Mouse (Mus musculus): ENCODE data around the gene Usp33. TPM values are rescaled to one million over a fixed set of nuclear protein-coding genes. Genes with fewer than 3 reads are reported as not detected.

Usp33 gene
- polyA plus RNA-seq (2015; fragmentation: Nextera tagmentation; extraction: Ambion mirVana) = 25.9 and 41.5 TPM in 2 replicates

DNA sequence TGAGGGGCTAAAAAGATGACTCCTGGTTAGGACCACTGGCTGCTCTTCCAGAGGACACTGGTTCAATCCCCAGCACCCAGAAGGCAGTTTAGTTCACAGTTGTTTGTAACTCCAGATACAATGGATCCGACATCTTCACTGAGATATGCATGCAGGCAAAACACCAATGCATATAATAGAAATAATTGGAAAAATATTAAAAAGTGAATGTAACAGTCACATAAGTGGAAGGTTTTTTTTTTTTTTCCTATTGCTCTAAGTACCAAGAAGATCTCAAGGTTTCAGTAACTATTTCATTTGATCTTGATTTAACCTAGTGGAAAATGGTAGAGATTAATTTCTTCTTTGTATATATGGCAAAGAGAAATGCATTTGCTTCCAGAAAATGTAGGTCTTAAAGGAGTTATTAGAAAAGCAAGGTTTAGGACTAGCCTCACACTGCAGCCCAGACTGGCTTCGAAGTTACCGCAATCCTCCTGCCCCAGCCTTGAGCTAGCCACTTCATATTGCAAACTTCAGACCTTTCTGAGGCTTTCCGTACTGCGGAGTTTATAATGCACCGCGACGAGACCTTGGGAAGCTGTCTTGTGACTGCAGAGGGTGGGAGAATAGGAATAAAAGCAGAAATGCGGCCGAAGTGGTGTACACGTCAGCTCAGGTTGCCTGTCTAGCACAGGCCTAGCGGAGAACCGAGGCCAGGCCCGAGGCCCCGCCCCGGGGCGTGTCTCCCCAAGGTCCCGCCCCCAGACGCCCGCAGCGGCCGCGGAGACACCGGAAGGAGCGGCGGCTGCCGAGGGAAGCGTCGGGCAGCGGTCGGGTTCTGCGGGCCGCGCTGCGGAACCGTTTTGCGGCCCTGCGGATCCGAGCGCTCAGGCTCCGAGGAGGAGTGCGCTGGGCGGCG is at the start of gene Usp33:
Usp33 (plus strand) TSS at position 747 of the 901 bp plus-strand sequence.

GRCm38 (mm10) chr3:152339862-152340557 is 6.3 kb upstream of the Usp33 start, which contains the start of gene Miga1:
Gene Miga1 (minus strand): TSS chr3:152340407.

DNA sequence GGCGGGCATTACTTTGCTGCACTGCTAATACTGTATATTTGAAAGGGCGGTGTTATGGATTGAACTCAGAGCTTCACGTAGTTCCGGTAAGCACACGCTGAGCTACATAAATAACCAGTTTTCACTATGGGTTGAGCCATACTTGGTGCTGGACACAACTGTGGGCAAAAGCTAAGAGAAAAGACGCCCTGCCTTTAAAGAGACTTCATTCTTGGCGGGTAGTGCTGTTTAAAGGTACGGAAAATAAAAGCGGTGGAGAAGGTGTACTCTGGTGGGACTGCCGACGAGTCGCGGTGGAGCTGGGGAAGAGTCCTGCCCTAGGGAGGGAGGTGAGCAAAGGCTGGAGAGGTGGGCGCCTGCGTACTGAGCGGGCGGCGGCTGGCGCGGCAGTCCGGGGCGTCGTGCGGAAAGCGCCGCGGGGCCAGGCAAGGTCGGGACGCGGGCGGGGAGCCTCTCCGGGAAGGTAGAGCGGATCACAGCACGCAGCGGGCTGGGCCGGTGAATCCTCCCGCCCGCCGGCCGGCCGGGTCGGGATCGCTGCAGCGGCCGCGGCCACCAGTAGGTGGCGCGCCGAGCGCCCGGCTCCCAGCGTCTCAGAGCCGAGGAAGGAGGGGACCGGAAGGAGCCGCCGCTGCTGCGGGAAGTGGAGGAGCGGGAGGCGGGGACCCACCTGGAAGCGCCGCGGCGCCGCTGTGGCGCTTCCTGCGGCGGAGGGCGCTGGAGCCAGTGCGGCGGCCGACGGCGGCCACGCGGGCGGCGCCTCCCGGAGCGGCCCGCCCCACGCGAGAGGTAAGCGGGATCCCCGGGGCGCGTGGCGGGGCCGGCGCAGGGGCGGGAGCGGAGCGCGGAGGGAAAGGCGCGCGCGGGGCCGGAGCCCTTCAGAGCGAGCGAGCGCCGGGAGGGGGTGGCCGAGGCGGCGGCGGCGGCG is 49.3 kb downstream of the Usp33 start, which contains the start of gene Zzz3:
Zzz3 (plus strand) TSS at position 124 of the 928 bp plus-strand sequence.

Other genes with a start within 250 kb of the Usp33 start
- 0.94 and 1.6 TPM in 2 replicates for gene Gipc2, start 180.2 kb upstream of the Usp33 start, polyA plus RNA-seq (2015; fragmentation: Nextera tagmentation; extraction: Ambion mirVana)
- gene Dnajb4, start 136.2 kb upstream of the Usp33 start, polyA plus RNA-seq (2015; fragmentation: Nextera tagmentation; extraction: Ambion mirVana) = 27.3 and 36.6 TPM in 2 replicates
- gene Fubp1, start 136.1 kb upstream of the Usp33 start, polyA plus RNA-seq (2015; fragmentation: Nextera tagmentation; extraction: Ambion mirVana) = 94.9 and 121 TPM in 2 replicates
- 2.4 and 5.9 TPM in 2 replicates for gene Nexn, start 80.1 kb upstream of the Usp33 start, polyA plus RNA-seq (2015; fragmentation: Nextera tagmentation; extraction: Ambion mirVana)
- 7.7 and 11.1 TPM in 2 replicates for gene Miga1, start 6.1 kb upstream of the Usp33 start, polyA plus RNA-seq (2015; fragmentation: Nextera tagmentation; extraction: Ambion mirVana)
- 19.8 and 23.9 TPM in 2 replicates for gene Zzz3, start 49.0 kb downstream of the Usp33 start, polyA plus RNA-seq (2015; fragmentation: Nextera tagmentation; extraction: Ambion mirVana)

All from adrenal gland, postnatal 0 days (tissue).